Mouse (Mus musculus): ENCODE results near the gene Nhsl1. TPM values are rescaled to one million over a fixed set of nuclear protein-coding genes. Genes with fewer than 3 reads are reported as not detected.

The Nhsl1 gene
- total RNA-seq (2018; cell fraction: chromatin; rRNA removed), result 1 to 10 TPM in 4 of 26 experiments, under 1 TPM in 8, not detected in 14; 0.17 to 3.6 (median 0.70) TPM
- total RNA-seq (2018; cell fraction: cytosol; rRNA removed), result under 1 TPM in 17 of 26 experiments, not detected in 9; 0.03 to 0.19 (median 0.06) TPM
- 1 to 10 TPM in 2 of 26 experiments, under 1 TPM in 6, not detected in 18; 0.17 to 2.1 (median 0.51) TPM for total RNA-seq (2018; cell fraction: nucleus; rRNA removed)
- 0.04 to 0.05 TPM in 2 of 3 replicates, not detected in the other for polyA plus RNA-seq (2018)

DNA sequence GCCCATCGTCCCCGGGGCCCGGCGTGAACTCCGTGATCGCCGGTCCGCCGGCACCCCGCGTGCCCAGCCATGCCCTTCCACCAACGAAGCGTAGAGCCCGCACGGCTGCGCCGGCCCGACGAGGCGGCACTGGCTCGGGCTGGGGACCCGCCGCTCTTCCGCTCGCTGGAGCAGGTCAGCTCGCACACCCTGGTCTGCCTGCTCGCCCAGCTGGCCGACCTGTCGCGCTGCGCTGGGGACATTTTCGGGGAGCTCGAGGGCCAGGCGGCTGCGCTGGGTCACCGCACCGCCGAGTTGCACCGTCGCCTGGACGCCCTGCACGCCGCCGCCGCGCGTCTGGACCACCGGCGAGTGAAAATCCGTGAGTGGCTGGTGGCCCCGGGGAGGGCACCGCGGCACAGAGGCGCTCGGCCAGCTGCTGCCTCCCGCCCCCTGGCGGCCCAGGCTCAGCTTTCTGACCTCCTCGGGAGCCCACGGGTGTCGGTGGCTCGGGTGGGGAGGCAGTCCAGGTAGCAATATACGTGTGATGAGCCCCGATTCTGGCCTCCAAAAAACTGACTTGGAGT is at the start of gene Nhsl1:
TSS of gene Nhsl1 (plus strand) at position 70 of the 566 bp plus-strand sequence.
- 2% methylated on average over 60 of the region's 63 CpGs for WGBS (ENCODE audit: missing documents)
- no peaks in the 10 kb centered on the region for H3K79me2 ChIP-seq (ENCODE audit: inconsistent target)
- H3K4me3 ChIP-seq (ENCODE audit: inconsistent target), result no peak within 1 kb of the TSS
- no peaks in the 10 kb centered on the region for H3K36me3 ChIP-seq (ENCODE audit: inconsistent target)
- no peak within 1 kb of the TSS for H3K27ac ChIP-seq

DNA sequence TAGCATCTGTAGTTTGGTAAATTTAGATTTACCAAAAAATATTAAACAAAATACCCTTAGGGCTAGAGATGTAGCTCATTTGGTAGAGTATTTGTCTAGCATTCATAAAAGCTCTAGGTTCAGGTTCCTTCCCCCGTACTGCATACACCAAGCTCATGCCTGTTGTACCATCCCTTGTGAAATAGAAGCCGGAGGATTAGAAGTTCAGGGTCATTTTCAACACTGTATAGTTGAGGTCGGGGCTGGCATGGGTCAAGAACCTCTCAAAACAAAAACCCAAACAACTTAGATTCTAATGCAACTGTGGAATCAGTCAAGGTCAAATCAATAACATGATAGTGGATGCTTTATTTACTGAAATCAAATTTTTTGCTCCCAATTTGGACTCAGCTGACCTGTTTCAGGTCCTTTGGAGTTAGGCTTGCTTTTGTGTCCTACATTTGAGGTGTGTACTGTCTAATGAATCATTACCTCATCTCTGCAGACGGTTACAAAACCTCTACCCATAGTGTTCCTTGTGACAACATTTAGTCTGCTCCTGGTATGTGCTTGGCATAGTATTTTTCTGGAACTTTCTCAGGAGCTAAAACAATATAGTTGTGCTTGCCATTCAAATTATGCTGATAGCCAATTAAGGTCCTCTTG is 42.6 kb upstream of the Nhsl1 start:
- H3K36me3 ChIP-seq (ENCODE audit: inconsistent target), result no peaks in the 10 kb centered on the region
- WGBS (ENCODE audit: missing documents), result 92% methylated on average over 4 of the region's 4 CpGs
- no peaks in the 10 kb centered on the region for H3K79me2 ChIP-seq (ENCODE audit: inconsistent target)
- no peak overlapping the region for H3K27ac ChIP-seq
- no peak overlapping the region for H3K4me3 ChIP-seq (ENCODE audit: inconsistent target)

DNA sequence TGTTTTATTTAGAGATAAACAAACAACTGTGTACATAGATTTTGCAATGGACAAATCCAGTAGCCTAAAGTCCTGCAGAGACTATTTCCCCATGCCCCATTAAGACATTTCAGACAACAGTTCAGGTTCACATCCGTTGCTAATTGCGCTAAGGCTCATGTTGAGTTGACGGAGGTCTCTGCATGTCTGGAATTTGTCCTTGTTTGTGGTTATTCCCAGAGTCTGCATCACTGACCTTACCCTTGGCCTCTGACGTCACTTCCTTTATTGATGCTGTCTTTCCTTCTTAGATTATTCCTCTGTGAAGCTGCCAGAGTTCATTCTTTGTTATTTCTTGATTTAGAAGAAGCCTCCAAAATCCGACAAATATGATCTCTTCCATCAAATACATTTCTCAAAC is 34.8 kb upstream of the Nhsl1 start:
- H3K79me2 ChIP-seq (ENCODE audit: inconsistent target), result no peaks in the 10 kb centered on the region

DNA sequence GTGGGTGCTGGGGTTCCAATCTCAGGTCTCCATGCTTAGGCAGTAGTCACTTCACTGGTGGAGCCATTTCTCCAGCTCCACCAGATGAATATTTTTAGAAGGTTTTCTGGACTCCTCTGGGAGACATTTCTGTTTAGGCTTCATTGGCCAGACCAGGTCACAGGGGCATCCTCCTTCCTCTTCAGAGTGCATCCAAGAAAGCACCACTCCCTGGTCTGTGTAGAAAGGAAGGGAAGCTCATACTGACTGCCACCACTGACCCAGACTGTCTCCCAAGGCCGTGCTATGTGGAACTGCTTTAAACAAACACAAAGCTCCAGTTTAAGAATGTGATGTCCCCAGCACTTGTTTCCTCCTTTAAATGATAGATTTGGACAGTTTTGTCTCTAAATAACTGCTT is 29.3 kb upstream of the Nhsl1 start:
- no peaks in the 10 kb centered on the region for H3K36me3 ChIP-seq (ENCODE audit: inconsistent target)
- H3K27ac ChIP-seq, result no peak overlapping the region
- H3K79me2 ChIP-seq (ENCODE audit: inconsistent target), result no peaks in the 10 kb centered on the region
- WGBS (ENCODE audit: missing documents), result 73% methylated on average over 1 of the region's 1 CpGs
- no peak overlapping the region for H3K4me3 ChIP-seq (ENCODE audit: inconsistent target)

More for the DNA sequence above, 34.8 kb upstream of the Nhsl1 start:
- no peak overlapping the region for H3K27ac ChIP-seq
- no peak overlapping the region for H3K4me3 ChIP-seq (ENCODE audit: inconsistent target)
- WGBS (ENCODE audit: missing documents), result 86% methylated on average over 5 of the region's 5 CpGs
- no peaks in the 10 kb centered on the region for H3K36me3 ChIP-seq (ENCODE audit: inconsistent target)

DNA sequence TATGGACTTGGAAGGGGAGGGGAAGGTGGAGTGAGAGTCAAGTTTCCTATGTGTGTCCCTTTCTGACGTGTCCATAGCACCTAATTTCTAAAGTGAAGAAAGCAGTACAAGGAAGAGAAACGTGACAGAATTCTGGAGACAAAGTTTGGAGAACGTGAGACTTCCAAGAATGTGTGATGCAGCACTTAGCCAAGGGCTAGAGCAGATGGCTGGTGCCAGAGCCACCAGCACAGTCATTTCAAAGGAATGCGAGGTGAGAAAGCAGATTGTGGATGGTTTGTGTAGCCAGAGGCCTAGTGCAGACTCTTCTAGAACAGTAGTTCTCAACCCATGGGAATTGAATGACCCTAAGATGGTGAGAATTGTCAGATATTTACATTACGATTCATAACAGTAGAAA is 13.7 kb upstream of the Nhsl1 start:
- no peaks in the 10 kb centered on the region for H3K36me3 ChIP-seq (ENCODE audit: inconsistent target)
- 89% methylated on average over 5 of the region's 5 CpGs for WGBS (ENCODE audit: missing documents)
- no peak overlapping the region for H3K4me3 ChIP-seq (ENCODE audit: inconsistent target)
- H3K79me2 ChIP-seq (ENCODE audit: inconsistent target), result no peaks in the 10 kb centered on the region
- H3K27ac ChIP-seq, result no peak overlapping the region

DNA sequence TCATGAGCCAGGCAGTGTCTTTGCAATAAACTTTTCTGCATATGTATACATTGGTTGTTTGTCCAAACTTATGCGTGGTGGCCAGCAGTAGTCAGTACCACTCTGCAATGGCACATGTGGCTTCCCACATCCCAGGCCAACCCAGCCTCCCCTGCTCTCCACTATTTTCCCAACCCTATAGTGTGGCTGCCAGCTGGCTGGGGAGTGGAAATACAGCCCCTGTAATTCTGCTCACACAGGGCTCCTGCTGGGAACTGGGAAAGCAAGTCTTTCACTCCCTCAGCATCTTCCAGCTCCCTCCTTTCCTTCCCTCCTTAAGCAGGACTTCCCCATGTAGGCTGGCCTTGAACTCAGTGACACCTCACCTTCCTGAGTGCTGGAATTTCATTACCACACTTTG is 3.7 kb upstream of the Nhsl1 start:
- Histone ChIP-seq H3K36me3 (ENCODE audit: inconsistent target) (no peaks in the 10 kb centered on the region), H3K79me2 (ENCODE audit: inconsistent target) (no peaks in the 10 kb centered on the region), H3K4me3 (ENCODE audit: inconsistent target) (no peak overlapping the region), H3K27ac (no peak overlapping the region)
- 100% methylated on average over 1 of the region's 1 CpGs for whole genome bisulfite sequencing (ENCODE audit: missing documents)

DNA sequence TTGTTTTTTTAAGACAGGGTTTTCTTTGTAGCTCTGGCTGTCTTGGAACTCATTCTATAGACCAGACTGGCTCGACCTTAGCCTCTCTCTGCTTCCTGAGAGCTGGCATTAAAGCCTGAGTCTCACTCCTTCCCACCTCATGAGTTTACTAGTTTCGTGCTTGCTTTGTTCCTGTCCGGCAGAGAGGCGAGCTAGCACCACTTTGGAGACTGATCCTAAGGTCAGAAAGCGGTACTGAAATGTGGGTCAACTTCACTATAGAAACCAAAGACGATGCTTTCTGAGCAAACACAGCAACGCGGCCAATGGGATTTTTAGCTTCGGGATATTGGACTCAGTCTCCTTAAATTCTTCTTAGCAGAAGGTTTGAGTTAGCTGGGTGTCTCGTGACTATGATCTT is 1.3 kb upstream of the Nhsl1 start:
- no peak overlapping the region for H3K27ac ChIP-seq
- H3K36me3 ChIP-seq (ENCODE audit: inconsistent target), result no peaks in the 10 kb centered on the region
- H3K79me2 ChIP-seq (ENCODE audit: inconsistent target), result no peaks in the 10 kb centered on the region
- WGBS (ENCODE audit: missing documents), result 62% methylated on average over 10 of the region's 10 CpGs
- H3K4me3 ChIP-seq (ENCODE audit: inconsistent target), result no peak overlapping the region

DNA sequence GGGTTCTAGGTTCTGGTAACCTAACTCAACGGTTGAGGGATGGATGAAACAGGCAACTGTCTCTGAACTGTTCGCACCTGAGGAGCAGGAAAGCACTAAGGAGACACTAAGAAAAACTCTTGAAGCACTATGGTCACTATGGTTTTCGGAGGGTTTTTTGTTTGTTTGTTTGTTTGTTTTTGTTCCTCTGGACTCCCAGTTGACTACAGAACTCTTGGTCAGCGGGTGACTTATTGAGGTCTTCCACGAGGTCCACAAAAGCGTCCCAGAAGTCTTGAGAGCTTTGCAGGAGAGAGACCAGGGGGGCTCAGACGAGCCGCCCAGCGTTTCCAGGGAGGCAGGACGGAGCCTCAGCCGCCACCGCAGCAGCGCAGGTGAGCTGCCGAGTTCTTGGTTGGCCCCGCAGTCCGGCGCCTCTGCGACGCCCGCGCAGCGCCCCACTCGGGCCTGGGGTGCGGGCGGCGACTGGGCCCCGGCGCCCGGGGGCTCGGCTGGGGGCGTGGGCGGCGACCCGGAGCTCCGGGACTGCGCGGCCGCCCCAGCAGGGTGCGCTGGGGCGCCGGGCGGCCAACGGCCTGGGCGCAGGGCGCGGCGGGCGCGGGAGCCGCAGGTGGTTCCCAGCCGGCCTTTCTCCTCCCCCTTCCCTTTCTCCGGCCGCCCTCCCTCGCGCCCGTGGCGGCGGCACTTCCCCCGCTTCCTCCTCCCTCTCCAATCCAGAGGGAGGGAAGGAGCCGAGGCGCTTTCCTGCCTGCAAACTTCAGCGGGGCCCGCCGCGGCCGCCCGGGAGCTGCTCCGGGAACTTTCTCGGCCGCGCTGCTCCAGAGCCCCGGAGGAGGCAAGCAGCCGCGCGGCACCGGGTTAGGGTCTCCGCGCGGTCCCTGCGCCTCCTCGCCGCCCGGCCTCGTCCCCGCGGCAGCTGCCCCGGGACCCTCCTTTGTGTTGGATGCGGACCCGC is 547 bp upstream of the Nhsl1 start:
- Histone ChIP-seq H3K36me3 (ENCODE audit: inconsistent target) (no peaks in the 10 kb centered on the region), H3K27ac (no peak overlapping the region), H3K4me3 (ENCODE audit: inconsistent target) (no peak overlapping the region), H3K79me2 (ENCODE audit: inconsistent target) (no peaks in the 10 kb centered on the region)
- WGBS (ENCODE audit: missing documents), result 5% methylated on average over 63 of the region's 89 CpGs

DNA sequence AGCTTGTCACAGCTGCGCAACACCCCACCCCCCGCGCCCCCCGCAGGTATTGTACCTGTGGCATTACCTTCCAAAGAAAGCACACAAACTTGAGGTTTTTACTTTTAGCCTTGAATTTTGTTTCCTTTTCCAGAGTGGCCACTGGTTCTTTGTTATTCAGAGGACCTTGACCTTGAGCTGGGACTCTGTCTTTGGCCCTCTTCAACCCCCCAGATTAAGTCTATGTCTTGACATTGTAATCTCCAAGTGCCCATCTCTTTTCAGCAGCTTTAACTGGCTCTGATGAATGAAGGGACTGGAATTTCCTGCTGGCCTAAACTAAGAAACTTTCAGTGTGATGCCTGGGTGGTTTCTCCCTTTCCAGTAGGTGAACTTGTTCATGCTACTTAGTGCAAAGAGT is 906 bp downstream of the Nhsl1 start:
- H3K4me3 ChIP-seq (ENCODE audit: inconsistent target), result no peak overlapping the region
- H3K36me3 ChIP-seq (ENCODE audit: inconsistent target), result no peaks in the 10 kb centered on the region
- H3K79me2 ChIP-seq (ENCODE audit: inconsistent target), result no peaks in the 10 kb centered on the region
- 76% methylated on average over 4 of the region's 4 CpGs for WGBS (ENCODE audit: missing documents)
- H3K27ac ChIP-seq, result no peak overlapping the region

DNA sequence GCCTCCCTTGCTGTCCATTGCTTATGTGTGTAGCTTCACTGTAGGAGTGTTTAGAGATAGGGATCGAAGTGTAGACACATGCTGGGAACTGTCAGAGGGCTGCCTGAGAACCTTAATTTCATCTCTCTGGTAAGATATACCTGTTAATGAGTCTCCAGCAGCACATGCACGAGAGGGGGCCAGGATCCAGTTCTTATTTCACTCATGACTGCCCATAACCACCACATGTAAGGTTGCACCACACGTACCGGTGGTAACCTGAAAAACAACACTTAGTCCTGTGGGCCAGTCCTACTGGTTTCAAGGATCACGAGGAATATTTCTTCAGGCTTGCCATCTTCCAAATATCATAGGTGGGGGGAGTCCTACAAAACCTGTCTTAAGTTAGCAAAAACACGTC is 3.1 kb downstream of the Nhsl1 start:
- no peaks in the 10 kb centered on the region for H3K79me2 ChIP-seq (ENCODE audit: inconsistent target)
- WGBS (ENCODE audit: missing documents), result 94% methylated on average over 6 of the region's 6 CpGs
- H3K27ac ChIP-seq, result no peak overlapping the region
- H3K36me3 ChIP-seq (ENCODE audit: inconsistent target), result no peaks in the 10 kb centered on the region
- H3K4me3 ChIP-seq (ENCODE audit: inconsistent target), result no peak overlapping the region

DNA sequence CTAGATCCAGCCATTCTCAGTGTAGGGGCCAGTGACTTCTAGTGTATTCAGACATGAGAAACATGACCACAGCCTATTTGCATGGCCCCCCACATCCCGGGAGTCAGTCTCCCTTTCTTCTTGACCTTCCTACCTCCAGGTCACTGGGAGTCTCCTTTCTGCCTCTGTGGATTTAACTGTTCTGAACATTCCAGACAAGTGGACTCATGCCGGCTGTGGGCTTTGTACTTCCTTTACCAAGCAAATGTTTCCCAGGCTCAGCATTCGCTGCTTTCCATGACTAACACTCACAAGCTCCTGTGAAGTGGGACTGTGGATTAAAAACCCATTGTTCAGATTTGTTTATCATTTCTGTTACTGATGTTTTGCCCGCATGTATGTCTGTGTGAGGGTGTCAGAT is 4.9 kb downstream of the Nhsl1 start:
- Histone ChIP-seq H3K36me3 (ENCODE audit: inconsistent target) (no peaks in the 10 kb centered on the region), H3K4me3 (ENCODE audit: inconsistent target) (no peak overlapping the region), H3K79me2 (ENCODE audit: inconsistent target) (no peaks in the 10 kb centered on the region), H3K27ac (no peak overlapping the region)
- WGBS (ENCODE audit: missing documents), result 98% methylated on average over 4 of the region's 4 CpGs

DNA sequence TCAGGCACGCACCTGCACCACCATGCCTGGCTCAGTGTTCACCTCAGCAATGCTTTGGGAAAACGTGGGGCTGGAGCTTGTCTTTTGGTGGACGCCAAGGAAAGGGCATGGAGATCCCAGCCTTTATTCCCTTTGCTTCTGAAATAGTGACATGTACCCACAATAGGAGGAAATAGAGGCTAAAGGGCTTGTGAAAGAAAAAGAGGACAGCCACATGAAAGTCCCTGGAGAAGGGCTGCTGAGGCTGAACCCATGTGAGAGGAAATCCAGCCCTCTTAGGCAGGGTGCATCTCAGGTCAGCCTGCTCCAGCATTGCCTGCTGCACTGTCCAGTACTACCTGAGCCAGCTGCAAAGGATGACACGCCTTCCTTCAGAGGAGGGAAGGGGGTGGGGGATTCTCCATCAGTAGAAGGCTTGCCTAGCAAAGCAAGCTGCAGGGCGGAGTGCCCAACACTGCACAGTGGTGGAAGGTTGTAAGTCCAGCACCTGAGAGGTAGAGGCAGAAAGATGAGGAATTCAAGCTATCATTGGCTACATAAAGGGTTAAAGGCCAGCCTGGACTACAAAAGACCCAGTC is 9.6 kb downstream of the Nhsl1 start:
- no peaks in the 10 kb centered on the region for H3K36me3 ChIP-seq (ENCODE audit: inconsistent target)
- H3K79me2 ChIP-seq (ENCODE audit: inconsistent target), result no peaks in the 10 kb centered on the region
- WGBS (ENCODE audit: missing documents), result 87% methylated on average over 5 of the region's 5 CpGs
- H3K27ac ChIP-seq, result no peak overlapping the region
- no peak overlapping the region for H3K4me3 ChIP-seq (ENCODE audit: inconsistent target)

DNA sequence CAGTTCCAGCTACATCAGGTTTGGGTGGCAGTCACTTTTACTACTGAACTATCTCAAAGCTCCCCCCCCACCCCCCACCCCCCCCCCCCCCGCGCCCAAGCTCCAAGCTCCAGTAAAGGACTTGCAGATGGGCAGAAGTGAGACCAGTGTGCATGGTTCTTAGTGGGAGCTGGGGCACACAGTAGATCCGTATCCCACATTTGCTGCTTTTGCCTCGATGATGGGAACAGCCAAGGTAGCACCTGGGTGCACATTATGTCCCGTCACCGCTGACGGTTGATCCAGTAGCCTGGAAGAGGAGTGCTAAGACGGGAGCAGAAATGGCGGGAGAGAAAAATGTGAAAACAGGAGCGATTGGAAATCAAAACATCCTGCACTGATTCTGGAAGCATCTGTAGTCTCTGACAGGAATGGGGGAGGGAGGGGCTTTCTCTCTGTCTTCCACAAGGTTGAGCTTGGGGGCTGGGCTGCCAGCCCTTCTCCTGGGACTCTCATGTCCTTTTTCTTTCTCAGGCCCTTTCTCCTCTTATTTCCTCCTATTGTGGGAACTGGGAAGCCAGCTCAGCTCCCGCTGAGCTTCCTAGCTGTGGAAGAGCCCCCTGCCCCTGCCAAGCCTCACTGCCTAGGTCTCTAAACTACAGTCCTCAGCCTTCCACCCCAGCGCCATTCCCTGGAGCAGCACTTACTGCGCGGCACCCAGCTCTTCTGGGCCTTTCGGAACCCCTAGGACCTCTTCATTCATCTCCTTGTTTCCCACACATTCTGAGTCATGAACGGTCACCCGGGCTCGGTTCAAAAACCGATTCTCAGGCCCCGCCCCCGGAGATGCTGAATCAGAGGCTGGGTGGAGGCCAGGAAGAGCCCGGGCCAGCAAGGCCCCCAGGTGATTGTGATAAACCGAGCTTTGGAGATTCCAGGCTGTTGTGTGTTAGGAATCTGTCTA is 10.6 kb downstream of the Nhsl1 start:
- Histone ChIP-seq H3K4me3 (ENCODE audit: inconsistent target) (no peak overlapping the region), H3K27ac (no peak overlapping the region), H3K36me3 (ENCODE audit: inconsistent target) (no peaks in the 10 kb centered on the region), H3K79me2 (ENCODE audit: inconsistent target) (no peaks in the 10 kb centered on the region)
- WGBS (ENCODE audit: missing documents), result 6% methylated on average over 21 of the region's 23 CpGs
